Mouse (Mus musculus): ENCODE measurements around the gene Sv2a. TPM values are rescaled to one million over a fixed set of nuclear protein-coding genes. Genes with fewer than 3 reads are reported as not detected.

Sv2a gene
- 1 to 10 TPM; 3.1 to 4.0 TPM for polyA plus RNA-seq (2017; shearing (Covaris generic))

DNA sequence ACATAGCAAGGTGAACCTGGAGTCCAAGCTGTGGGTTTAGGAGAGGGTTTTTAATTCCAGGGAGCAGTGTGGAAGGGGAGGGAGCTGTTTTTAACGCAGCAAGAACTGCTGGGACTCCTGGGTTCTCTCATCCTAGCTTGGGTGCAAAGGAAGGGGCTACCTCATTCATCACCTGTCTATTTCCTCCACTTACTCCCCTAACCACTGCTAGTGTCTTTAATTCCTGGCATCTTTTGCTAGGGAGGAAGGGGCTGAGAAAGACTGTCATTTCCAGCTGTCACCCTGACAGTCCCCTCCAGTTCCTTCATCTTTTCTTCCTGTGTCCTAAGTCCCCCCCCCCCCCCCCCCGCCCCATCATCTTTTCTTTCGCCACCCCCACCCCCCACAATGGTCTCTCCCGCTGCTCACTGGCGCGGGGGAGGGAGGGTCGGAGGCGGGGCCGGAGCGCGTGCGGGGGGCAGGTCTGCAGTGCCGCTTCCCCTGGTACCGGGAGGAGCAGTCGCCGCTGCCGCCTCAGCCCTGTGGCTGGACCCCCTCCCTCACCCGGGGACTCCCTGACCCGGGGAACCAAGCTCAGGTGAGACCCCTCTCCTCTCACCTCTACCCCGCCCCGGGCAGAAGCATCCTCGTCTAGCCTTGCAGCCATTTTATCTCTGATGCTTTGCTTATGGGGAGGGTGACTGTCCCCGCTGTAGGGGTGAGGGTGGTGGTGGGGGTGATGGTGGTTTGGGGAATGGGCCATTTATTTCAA lies at the start of gene Sv2a:
Gene Sv2a (plus strand): TSS at position 425 of the 751 bp plus-strand sequence.

GRCm38 (mm10) chr3:96161869-96162840 lies 18.8 kb upstream of the Sv2a start, which contains the start of gene Mtmr11:
Gene Mtmr11 (plus strand): TSS chr3:96162004.

DNA sequence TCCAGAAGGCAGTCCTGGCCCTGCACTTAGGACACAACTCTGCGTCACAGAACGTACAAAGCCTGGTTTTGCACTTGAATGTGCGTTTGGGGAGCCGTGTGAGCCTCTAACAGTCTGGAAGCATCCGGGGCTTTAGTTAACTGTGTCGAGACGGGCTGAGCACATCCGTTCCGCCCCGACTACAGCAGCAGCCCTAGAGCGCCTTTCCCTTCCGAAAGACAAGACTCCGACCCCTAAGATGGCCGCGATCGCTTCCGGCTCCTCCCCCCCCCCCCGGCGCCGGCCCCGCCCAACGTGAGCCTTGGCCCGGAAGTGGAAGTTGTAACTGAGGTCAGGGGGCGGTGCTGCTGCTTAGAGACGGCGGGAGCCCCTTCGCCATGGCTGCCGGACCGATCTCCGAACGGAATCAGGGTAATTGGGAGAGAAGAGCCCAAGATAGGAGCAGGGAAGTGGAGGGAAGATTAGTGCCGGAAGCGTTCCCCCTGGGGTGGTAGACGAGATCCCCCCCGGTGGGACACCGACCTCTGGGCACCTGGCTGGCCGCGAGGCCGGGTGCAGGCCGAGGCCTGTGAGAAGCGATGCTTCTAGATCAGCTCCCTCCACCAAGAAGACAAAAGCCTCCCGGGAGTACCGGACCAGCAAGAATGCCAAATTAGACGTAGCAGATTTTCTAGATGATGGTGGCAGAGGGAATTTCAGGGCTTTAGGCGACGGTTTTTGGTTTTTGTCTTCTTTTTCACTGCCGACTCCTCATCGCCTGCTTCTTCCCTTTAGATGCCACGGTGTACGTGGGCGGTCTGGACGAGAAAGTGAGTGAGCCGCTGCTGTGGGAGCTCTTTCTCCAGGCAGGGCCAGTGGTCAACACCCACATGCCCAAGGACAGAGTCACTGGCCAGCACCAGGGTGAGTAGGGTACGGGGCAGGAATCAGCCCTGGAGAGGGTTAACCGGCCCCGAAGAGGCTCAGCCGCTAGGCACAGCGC lies 8.5 kb upstream of the Sv2a start, which contains the start of gene Sf3b4:
Gene Sf3b4 (plus strand): TSS at position 136 of the 982 bp plus-strand sequence.

GRCm38 (mm10) chr3:96219661-96220130 lies 38.7 kb downstream of the Sv2a start, which contains the start of the genes Bola1 and Hist2h2ab:
Gene Bola1 (minus strand): TSS chr3:96219709.
Gene Hist2h2ab (plus strand): TSS chr3:96219865.

GRCm38 (mm10) chr3:96220765-96221639 lies 40.1 kb downstream of the Sv2a start, which contains the start of the genes Hist2h2ac and Hist2h2be:
Gene Hist2h2ac (minus strand): TSS chr3:96220880.
Gene Hist2h2be (plus strand): TSS chr3:96221119.

DNA sequence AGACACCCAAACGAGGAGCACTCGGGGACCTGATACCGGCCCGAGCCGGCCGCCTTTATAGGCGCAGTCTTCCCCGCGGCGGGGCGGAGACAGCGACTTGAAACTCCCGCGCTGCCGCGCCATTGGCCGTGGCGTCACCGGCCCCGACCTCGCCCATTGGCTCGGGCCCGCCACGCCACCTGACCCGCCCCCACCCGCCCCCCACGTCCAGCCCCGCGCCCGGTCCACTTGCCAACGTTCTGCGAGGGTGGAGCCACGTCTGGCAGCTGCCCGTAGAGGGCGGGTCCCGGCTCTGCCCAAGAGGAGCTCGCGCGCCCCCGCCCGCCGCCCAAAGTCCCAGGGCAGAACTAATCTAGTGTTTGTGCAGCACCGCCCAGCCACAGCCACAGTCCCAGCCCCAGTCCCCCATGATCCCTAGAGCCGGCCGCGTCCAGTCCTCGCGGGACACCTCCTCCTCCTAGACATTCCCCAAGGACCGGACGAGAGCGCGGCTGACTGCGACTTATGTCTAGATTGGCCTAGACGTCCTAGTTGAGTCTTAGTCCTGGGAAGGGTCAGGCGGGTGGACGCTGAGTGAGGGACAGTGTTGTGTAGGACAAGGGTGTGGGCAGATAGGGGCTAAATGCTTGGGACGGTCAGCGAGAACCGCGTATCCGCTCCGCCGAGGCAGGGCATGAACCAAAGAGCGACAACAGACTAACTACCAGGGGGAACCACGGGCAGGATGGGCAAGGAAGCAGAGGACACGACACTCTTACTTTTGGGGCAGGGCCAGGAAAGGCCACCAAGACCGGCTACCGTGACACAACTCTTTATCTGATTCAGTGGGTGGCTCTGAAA lies 58.2 kb downstream of the Sv2a start, which contains the start of gene Hist2h3c2:
Gene Hist2h3c2 (minus strand): TSS at position 174 of the 840 bp plus-strand sequence.

DNA sequence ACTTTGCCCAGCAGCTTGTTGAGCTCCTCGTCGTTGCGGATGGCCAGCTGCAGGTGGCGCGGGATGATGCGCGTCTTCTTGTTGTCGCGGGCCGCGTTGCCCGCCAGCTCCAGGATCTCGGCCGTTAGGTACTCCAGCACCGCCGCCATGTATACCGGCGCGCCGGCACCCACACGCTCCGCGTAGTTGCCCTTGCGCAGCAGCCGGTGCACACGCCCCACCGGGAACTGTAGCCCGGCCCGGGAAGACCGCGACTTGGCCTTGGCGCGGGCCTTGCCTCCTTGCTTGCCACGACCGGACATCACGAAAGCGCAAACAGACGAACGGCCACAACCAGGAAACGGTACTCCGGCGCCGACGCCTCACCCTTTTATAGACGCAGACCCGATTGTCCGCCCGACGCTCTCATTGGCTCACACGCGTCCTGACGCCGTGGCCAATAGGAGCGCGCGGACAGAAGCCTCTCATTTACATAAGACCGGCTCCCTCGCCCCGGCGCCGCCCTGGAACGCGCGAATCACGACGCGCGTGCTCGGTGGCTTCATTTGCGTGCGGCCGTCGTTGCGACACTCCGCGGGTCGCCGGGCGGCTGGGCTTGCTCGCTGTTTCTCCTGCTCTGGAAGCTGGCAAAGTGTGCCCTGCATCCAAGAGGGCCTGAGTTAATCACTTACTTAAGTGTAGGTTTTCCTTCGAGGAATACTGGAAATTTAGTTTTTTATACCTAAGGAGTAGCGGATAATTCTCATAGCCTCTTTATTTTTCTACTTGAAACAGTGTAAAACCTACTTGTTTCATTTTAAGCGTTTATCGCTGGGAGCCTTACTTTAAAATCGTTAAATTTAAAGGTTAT lies 59.2 kb downstream of the Sv2a start, which contains the start of gene Hist2h2aa2:
Gene Hist2h2aa2 (minus strand): TSS at position 328 of the 850 bp plus-strand sequence.

Other genes with a start within 250 kb of the Sv2a start
- gene Plekho1, start 185.2 kb upstream of the Sv2a start, polyA plus RNA-seq (2017; shearing (Covaris generic)) = 10 to 100 TPM in 1 of 2 experiments, 1 to 10 TPM in 1; 8.6 to 24.9 TPM
- gene Vps45, start 122.7 kb upstream of the Sv2a start, polyA plus RNA-seq (2017; shearing (Covaris generic)) = 10 to 100 TPM; 24.6 to 40.2 TPM
- gene Otud7b, start 76.6 kb upstream of the Sv2a start, polyA plus RNA-seq (2017; shearing (Covaris generic)) = 10 to 100 TPM; 12.6 to 13.5 TPM
- 1 to 10 TPM; 2.7 to 3.0 TPM for gene Mtmr11, start 19.1 kb upstream of the Sv2a start, polyA plus RNA-seq (2017; shearing (Covaris generic))
- 100 to 1,000 TPM; 137 to 149 TPM for gene Sf3b4, start 8.8 kb upstream of the Sv2a start, polyA plus RNA-seq (2017; shearing (Covaris generic))
- gene Bola1, start 38.6 kb downstream of the Sv2a start, polyA plus RNA-seq (2017; shearing (Covaris generic)) = 10 to 100 TPM; 21.5 to 30.7 TPM
- gene Hist2h2ab, start 38.7 kb downstream of the Sv2a start, polyA plus RNA-seq (2017; shearing (Covaris generic)) = 1 to 10 TPM; 1.1 to 1.6 TPM
- gene Hist2h2ac, start 39.7 kb downstream of the Sv2a start, polyA plus RNA-seq (2017; shearing (Covaris generic)) = 10 to 100 TPM in 1 of 2 experiments, 1 to 10 TPM in 1; 6.4 to 10.1 TPM
- gene Hist2h2be, start 40.0 kb downstream of the Sv2a start, polyA plus RNA-seq (2017; shearing (Covaris generic)) = 1 to 10 TPM; 5.0 to 5.9 TPM
- gene Hist2h3c2, start 58.0 kb downstream of the Sv2a start, polyA plus RNA-seq (2017; shearing (Covaris generic)) = under 1 TPM in 1 of 2 experiments, not detected in 1; 0.25 TPM
- gene Hist2h2aa2, start 59.1 kb downstream of the Sv2a start, polyA plus RNA-seq (2017; shearing (Covaris generic)) = 10 to 100 TPM; 51.7 to 57.6 TPM
- not detected for gene Hist2h2aa1, start 64.3 kb downstream of the Sv2a start, polyA plus RNA-seq (2017; shearing (Covaris generic))
- gene Hist2h3c1, start 65.5 kb downstream of the Sv2a start, polyA plus RNA-seq (2017; shearing (Covaris generic)) = not detected
- 1 to 10 TPM; 1.3 to 1.4 TPM for gene Hist2h4, start 82.2 kb downstream of the Sv2a start, polyA plus RNA-seq (2017; shearing (Covaris generic))
- 10 to 100 TPM in 1 of 2 experiments, 1 to 10 TPM in 1; 9.4 to 10.6 TPM for gene Hist2h3b, start 87.5 kb downstream of the Sv2a start, polyA plus RNA-seq (2017; shearing (Covaris generic))
- 1 to 10 TPM; 4.5 to 6.4 TPM for gene Hist2h2bb, start 88.6 kb downstream of the Sv2a start, polyA plus RNA-seq (2017; shearing (Covaris generic))
- gene Fcgr1, start 112.8 kb downstream of the Sv2a start, polyA plus RNA-seq (2017; shearing (Covaris generic)) = 1 to 10 TPM in 1 of 2 experiments, under 1 TPM in 1; 0.92 to 1.8 TPM